Mouse (Mus musculus) T-helper 17 cell (primary cell): ENCODE data around the gene Exoc3l2.
"Not testable (repeated sequence)": the region's sequence is repeated elsewhere in the genome, so short reads cannot be mapped to it uniquely, and the experiment has no call there.

Source experiments
- in situ Hi-C, 2 experiments: fragments of 300-600 bp; cut with MboI, MseI; formaldehyde crosslinking; loops; 1 replicate in 1 of 2; 2 replicates in 1 of 2; pipeline ENCODE4 v1.15.1; 2025; ENCODE audit warnings: high pct_unique_total_duplicates in 2 of 2

Gene Exoc3l2

DNA sequence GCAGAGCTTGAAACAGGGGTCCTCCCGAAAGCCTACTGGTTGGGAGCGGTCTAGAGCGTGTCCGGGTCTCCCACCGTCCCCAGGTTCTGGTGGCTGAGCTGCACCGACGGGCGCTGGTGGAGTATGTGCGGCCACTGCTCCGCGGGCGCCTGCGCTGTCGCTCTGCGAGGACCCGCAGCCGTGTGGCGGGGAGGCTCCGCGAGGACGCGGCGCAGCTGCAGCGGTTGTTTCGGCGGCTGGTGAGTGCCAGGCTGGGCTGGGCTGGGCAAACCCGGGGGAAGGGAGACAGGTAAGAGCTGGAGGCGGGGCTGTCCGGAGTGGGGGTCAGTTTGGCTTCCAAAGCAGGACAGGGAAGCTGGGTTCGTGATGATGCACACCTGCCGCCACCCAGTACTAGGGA lies 26.4 kb downstream of the Exoc3l2 start:
- in situ Hi-C loops: no loop called here

DNA sequence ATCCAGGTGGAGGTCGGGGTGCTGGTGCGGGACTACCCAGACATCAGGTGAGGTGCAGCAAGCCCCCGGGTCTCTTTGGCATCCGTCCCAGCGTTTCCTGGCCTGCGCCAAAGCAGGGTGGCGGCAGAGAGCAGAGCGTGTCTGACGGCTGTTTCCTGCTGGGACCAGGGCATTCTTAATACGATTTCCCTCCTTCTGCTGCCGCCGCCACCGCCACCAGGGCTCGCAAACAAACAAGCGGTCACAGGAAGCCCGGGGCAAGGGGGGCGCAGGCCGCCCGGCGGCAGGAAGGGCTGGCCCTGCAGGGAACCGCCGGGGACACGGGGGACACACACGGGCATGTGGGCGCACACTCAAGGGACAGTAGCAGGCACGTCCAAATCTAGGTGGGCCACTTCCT lies 28.6 kb downstream of the Exoc3l2 start:
- in situ Hi-C loops: no loop called here

DNA sequence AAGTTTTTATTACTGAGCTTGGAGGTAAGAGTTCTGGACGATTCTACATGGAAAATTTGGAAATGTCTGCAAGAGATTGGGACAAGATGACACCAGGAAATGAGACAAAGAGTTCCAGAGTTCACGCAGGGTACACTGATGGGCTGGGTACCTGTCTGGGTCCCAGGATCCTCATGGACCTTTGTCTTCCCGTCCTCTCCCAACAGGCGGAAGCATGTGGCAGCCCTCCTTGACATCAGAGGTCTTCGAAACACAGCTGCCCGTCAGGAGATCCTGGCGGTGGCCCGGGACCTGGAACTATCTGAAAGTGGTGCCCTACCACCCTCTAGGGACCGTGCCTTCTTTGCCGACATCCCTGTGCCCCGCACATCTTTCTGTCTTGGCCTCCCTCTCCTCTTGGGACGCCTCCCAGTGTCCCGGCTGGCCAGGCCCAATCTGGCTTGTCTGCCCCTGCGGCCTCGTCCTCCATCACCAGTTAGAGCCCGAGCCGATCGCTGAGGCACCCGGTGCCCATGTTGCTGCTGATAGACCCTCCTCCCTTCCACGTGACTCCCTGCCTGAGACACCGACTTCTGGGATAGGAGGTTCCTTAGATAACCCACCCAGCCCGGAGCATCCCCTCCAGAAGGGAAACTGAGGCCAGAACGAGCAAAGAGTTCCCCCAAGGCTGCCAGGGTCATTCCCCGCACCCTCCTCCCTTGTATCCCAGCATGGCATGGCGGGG lies 31.8 kb downstream of the Exoc3l2 start:
- in situ Hi-C loops: no loop called here

DNA sequence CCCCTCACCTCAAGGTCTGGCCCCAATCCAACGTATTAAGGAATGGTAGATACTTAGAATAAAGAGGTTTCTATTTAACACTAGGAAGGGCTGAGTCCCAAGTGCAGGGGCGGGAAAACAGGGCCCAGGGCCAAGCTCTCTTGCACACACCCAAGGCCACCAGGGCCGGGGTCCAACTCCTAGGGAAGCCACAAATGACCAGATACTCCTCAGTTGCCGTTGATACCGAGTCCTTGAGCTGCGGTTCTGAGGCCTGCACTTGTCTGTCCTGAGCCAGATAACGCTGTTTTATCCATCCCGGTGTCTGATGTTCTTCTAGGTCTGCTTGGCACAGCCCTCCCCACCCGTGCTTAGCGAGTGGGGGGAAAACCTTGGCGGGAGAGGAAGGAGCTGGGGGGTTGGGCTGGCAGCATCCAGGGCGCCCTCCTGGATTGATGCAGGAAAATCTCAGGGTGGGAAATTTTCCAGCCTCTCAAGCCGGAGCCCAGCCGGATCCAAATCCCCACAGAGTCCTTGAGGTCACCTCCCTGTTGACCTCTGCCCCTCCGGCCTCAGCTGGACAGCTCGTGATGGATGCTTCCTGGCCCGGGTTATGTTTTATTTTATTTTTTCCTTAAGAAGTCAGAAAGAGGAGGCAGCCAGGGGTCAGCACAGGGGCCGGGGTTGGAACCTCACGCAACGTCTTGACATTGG lies 32.5 kb downstream of the Exoc3l2 start:
- in situ Hi-C loops: no loop called here

DNA sequence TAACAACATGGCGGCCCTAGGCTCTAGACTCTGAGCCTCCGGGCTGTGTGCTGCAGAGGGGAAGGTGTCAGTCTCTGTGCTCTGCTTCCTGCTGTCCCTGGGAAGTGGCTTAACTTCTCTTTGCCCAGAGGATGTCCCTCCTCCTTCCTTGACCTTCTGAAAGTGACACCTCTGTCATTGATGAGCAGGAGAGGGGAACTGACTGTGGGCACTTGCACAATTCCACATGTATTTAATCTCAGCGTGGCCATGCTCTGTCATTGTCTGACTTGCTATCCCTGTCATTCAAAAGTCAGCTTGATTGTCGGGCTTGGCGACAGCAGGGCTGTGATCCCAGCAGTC lies 33.1 kb downstream of the Exoc3l2 start:
- in situ Hi-C loops: no loop called here

DNA sequence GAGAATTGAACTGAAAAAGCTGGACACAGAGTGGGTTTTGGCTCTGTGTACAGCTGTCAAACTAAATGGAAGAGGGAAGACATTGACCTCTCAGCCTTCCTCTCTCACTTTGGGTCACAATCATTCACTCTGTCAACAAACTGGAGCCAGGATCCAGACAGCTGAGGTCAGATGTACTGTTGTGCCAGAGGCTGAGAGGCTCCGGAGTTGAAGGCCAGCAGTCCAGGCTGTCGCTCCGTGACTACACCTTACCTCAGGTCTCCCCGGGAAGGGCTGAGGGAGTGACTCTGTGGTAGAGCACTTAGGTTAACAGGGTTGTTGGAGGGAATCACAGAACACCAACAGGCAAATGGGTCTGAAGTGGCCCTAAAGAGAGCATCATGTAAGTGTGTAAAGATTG lies 35.2 kb downstream of the Exoc3l2 start:
- in situ Hi-C loops: no loop called here

DNA sequence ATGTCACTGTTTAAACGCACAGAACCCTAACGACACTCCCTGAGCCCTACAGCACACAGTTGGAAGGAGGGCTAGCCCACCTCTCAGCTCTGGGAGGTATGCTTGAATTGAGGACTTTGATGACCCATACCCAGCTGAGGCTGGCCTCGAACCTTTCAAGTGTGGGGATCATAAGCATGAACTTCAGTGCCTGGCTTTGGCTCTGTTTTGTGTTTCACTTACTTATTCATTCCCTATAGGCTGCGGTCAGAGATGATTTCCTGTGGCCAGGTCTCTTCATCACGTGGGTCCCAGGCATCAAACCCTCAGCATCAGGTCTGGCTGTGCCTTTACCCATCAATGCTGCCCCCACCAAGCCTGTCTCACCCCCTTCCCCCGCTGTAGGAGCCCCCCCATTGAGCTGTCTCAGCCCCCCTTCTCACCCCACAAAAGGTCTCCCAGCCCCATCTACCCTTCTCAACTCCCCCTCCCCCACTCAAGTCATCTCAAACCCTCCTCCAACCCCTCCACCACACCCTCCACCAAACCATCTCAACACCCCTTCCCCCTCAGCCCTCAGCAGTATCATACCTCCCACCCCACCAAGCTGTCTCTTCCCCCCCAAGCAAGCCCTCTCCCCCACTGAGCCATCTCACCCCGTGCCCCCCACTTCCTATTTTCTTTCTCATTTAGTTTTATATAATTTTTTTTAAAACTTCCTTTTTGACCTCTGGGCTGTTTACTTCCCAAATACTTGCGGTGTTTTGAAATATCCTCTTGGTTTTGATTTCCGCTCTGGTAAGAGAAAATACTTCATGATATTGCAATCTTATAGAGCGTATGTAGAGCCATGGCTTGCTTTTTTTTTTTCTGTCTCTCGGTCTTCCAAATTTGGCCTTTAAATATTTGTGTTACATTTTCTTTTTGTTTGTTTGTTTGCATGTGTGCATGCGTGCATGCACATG lies 37.6 kb downstream of the Exoc3l2 start:
- in situ Hi-C loops: no loop called here

DNA sequence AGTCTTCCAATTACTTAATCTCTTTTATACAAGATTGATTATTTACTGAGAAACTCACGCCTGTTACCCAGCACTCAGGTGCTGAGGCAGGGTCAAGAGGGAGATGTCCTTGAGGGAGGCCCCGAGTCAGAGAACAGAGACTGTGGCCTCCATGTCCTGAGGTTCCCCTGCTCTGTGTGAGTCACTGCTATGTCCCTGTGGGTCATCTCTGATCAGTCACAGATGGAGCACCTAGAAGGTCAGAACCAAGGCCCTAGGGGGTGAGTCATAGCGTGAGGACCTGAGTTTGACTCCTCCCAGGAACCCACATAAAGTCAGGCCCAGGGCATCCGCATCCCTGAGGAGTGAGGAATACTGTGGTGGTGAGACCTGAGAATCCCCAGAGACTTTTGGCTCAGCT lies 38.5 kb downstream of the Exoc3l2 start:
- in situ Hi-C loops: no loop called here

DNA sequence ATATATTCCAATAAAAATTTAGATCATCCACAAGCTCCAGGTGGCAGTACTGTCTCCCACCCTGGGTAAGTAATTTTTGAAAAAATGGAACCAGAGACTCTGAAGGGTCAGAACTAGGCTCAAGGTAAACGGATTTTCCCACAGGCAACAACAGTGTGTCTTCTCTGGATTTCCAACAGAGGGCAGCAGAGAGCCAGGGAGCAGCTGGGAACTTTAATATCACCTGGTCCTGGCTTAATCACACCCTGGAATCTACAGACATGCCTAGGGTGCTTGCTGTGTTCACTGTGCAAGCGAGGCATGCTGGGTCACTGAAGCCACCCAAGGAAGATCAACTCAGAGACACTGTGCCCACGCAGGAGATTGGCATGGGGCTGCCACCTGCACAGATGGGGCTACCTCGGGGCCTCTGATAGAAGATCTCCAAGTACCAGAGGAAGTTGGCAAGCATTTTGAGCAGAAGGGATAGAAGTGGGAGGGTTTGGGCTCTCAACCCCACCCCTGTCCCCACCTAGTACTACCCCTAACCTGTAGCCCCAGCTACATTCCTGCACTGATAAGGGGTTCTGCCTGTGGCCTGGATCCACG lies 40.4 kb downstream of the Exoc3l2 start:
- in situ Hi-C loops: no loop called here

DNA sequence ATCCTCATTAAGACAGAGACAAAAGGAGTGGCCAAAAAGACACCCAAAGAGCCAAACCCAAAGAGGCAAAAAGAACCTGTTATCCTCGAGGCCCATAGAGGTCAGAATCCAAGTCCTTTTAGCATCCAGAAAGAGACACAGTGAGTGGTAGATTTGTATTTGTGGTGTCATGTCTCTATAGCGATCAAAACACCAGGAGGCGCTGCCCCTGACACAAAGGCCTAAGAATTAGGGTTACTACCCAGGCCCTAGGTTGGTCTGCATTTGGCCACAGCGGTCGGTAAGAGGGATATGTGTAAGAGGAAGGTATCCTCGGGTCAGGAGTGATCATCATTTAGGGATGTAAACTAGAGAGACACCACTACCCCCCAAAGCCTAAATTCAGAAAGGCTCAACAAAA lies 43.2 kb downstream of the Exoc3l2 start:
- in situ Hi-C loops: no loop called here

DNA sequence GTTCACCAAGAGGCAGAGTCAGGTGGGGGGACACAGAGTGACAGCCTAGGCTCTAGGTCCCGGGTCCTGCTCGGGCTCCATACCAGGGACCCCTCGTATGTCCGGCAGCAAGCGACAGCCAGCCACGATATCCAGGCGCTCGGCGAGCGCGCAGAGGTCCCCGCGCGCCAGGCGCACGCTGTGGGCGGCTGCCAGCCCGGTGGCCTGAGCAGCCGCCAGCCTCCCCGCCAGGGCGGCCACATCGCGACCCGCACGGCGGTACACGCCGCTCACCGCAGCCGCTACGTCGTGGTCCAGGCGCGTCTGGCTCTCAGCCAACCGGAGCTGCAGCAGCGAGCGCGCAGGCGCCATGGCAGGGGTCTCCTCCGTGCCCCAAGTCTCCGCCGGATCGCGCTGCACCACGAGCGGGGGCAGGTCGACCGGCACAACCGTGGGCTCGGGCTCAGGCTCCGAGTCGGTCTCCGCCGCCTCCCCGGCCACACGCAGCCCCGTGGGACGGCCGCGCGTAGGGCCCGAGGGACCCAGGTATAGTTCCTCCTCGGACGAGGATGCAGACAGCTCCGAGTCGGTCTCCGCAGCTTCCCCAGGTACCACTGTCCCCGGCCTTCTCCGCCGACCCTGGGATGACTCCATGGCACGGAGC lies 44.0 kb downstream of the Exoc3l2 start:
- in situ Hi-C loops: no loop called here

DNA sequence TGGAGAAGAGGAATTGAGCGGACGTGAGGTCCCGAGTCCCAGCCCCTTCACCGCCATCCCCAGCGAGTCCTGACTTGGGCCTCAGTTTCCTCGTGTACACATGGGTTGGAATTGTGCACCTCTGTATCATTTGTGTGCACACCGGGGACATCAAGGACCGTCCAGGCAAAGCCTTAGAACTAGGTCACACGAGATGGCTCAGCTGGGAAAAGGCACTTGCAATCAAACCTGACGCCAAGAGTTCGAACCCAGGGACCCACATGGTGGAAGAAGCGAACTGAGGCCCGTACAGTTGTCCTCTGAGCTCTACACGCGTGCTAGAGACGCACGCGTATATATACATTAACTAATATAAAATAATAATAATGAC lies 44.5 kb downstream of the Exoc3l2 start:
- in situ Hi-C loops: no loop called here

DNA sequence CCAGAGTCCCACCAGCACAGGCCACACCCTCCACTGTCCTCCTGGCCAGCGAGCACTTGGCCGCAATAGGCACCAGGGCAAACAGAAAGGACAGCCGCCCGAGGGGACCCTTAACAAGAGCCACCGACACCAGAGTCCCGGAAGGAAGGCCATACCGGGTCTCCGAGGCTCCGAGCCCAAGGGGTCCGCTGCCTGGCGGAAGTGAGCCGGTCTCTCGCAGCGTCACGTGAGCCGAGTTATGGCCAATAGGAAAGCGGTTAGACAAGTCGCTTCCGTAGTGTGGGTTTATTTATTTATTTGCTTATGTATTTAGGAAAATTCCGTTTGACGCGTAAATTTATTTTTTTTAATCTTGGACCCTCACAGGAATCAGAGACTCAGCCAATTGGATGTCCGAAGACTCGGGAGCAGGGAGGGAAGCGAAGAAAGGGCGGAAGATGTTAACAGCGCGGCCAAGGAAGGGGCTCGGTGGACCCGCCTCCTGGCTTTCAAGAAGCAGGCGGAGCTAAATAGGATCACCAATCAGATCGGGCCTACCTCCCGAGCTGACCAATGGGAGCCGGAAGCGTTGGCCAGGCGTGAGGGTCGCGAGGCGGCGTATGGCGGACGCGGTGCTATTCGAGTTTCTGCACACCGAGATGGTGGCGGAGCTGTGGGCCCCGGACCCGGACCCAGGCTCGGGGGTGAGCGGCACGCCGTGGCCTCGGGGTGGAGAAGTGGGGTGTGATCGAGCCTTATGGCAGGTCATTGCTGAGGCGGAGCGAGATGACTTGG lies 45.2 kb downstream of the Exoc3l2 start, which contains the start of the genes Bloc1s3 and Trappc6a:
Bloc1s3 (minus strand) TSS at position 218 of the 774 bp plus-strand sequence.
Trappc6a (plus strand) TSS at position 246 of the 774 bp plus-strand sequence.
- in situ Hi-C loops: no loop called here

DNA sequence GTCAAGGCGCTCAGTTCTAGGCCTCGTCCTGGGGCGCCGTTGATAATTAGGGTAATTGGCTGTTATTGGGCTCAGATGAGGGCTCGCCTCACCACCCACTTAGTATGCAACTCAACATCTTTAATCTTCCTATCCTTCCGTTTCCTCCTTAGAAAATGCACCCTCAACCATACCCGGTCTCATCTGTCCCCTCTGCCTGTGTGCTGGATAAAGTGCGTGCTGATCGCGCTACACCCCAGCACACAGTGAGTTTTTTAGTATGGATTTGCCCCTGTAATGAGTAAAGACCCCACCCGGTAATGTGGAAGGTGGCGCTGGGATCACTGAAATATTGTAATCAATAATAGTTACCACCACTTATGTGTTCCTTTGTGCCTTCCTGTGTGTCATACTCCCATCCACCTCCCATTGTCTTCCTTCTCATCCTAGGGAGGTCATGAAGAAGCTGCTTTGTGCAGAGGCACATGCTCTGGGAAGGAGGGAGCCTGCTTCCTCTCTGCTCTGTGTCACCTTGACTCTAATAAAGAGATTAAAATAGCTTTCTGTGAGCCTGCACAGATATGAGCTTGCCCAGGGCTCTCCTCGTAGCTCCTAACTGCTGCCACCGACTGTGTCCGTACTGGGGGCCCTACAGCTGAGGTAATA lies 45.9 kb downstream of the Exoc3l2 start:
- in situ Hi-C loops: no loop called here

DNA sequence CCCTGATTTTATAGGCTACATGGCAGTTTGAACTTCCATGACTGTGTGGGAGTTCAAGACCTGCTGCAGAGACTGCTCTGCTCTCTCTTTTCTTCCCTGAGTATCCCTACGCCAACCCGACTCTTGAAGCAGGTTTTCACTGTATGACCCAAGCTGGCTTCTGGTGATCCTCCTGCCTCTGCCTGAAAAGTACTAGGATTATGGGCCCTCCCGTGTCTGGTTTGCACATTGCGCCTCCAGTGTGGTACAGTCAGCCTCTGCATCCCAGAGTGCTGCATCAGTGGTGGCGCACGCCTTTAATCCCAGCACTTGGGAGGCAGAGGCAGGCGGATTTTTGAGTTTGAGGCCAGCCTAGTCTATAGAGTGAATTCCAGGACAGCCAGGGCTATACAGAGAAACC lies 46.7 kb downstream of the Exoc3l2 start:
- in situ Hi-C loops: no loop called here

DNA sequence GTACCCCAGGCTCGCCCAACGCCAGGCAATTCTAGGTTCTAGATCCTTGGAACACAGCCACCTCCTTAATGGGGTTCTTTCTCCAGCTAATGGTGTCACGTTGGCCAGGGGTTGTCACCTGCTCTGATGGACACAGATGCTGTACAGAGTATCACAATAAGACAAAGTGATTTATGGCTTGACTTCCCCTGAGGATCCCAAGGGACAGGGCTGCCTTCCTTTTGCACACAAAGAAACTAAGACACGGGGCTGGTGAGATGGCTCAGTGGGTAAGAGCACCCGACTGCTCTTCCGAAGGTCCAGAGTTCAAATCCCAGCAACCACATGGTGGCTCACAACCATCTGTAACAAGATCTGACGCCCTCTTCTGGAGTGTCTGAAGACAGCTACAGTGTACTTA lies 48.8 kb downstream of the Exoc3l2 start:
- in situ Hi-C loops: not testable (repeated sequence)

DNA sequence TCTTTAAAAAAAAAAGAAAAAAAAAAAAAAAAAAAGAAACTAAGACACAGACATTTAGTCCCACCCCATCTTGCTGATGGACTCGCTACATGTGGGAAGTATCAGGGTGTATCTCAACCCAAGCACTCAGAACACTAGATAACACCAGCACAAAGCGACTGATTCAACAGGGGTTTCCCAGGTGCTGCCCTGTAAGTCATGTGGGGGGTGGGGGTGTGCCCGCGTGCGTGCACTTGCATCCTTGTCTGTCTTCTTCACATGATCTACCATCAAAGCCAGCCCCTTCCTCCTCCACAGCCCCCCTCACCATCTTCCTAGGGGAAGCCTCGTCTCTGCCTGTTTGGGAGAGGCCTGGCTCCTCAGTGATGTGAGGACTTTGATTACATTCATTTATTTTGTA lies 49.2 kb downstream of the Exoc3l2 start:
- in situ Hi-C loops: no loop called here

DNA sequence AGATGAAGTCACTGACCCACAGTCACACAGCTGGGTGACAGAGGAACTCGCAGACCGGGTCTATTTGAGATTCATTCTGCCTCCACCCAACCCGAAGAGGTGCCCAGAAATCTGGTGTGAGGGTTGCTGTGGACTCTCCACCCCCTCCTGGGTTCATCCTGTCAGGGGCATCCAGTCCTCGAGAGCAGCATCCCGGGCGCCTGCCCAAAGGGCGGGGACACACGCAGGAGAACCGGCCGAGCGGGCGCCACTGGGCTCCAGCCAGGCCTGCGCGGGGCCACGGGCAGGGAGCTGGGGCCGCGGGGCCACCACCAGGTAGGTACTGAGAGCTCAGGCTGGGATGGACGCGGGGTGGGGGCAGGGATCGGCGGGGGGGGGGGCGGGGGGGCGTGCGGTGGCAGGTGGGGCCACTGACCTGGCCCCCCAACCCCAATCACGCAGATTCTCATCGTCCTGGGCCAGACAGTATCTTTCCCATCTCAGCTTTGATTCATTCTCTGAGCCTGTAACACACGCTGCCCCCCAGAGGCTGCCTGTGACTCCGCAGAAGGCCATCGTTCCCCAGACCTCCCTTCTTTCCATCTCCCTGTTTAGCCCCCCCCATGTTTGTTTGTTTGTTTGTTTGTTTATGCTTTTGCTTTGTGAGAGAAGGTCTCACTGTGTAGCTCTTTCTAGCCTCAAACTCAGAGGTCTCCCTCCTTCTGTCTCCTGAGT lies 54.7 kb downstream of the Exoc3l2 start, which contains the start of gene Nkpd1:
Nkpd1 (plus strand) TSS at position 187 of the 714 bp plus-strand sequence.
- in situ Hi-C loops: no loop called here

DNA sequence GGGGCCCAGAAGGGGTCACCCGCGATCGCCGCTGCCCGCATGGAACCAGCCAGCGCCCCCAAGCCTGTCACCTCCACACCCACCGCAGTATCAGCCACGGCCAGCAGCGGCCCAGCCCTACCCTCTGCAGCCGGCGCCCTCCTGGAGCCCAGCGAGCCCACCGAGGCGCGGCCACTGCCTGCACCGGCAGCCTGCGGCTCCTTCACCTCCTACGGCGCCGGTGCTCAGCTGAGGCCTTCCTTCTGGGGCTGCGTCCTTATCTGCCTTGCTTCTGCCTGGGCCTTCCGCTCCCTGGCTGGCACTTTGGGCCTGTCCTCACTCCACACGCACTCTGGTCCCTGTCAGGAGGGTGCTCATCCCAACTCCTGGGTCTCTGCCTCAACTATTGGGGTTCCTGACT lies 56.9 kb downstream of the Exoc3l2 start:
- in situ Hi-C loops: no loop called here
